Mouse (Mus musculus): ENCODE measurements around the gene Lingo1. TPM values are rescaled to one million over a fixed set of nuclear protein-coding genes. Genes with fewer than 3 reads are reported as not detected.

The Lingo1 gene
- polyA plus RNA-seq, 1 experiment from 2014 or later: 79.4 TPM

DNA sequence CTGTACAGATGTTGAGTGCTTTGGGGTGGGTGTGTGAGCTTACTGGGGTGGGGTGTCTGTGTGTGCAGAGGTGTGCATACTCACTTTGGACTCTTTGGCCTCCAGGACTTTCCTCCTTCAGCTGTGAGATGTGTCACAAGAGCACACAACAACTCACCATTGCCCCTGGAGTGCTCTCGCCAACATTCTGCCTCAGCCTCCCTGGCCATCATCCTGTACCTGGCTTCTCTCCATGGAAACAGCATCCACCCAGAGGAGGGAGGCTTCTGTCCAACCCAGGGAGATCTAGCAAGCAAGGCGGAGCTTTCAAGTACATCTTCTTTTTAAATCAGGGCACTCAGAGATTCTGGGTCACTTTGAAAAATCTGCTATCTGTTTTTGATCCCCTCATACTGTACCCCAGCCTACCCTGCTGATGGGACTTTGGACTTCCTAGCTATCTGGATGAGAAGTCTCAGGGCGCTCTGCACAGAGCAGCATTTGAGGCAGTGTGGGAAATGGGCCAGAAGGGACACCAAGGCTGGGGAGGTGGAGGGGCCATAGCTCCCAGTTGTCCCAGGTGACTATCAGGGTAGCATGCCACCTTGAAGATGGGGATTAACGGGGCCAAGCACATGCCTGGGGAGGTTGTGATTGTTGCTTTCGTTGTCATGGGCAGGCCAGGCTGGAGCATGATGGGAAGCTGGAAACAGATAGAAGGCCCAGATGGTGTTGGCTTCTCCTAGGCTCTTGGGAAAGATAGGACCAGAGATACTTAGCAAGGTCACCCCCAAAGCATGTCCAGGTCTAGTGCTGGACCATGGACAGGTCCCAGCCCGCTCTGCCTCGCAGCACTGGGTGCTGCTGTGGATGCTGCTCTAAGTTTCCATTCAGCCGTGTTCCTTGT lies 184.1 kb downstream of the Lingo1 start:
- H3K4me3 ChIP-seq (ENCODE audit: low read length): no peak overlapping the region
- H3K9me3 ChIP-seq (ENCODE audit: control insufficient read depth, low read length): no peaks in the 10 kb centered on the region
- H3K4me2 ChIP-seq (ENCODE audit: low read length): no peak overlapping the region
- H3K27ac ChIP-seq (ENCODE audit: low read depth, low read length): no peak overlapping the region
- no peaks in the 10 kb centered on the region for H3K27me3 ChIP-seq (replicated peaks; ENCODE audit: control insufficient read depth, insufficient read depth, low read length)
- peaks cover under 1% of the 10 kb centered on the region; the same call in 1 of the 2 replicates for H3K36me3 ChIP-seq (ENCODE audit: control insufficient read depth, insufficient read depth, low read length)
- ATAC-seq: no peak
- 86% methylated on average over 8 of the region's 8 CpGs for WGBS
- H3K9ac ChIP-seq (ENCODE audit: low read depth, low read length): no peak overlapping the region
- H3K4me1 ChIP-seq (ENCODE audit: control insufficient read depth, insufficient read depth, low read depth, low read length): peaks cover 25% of the 10 kb centered on the region

GRCm38 (mm10) chr9:56610955-56611354 lies 185.3 kb downstream of the Lingo1 start:
- Histone ChIP-seq H3K9ac (ENCODE audit: low read depth, low read length) (no peak overlapping the region), H3K4me2 (ENCODE audit: low read length) (no peak overlapping the region), H3K36me3 (ENCODE audit: control insufficient read depth, insufficient read depth, low read length) (no peaks in the 10 kb centered on the region), H3K27ac (ENCODE audit: low read depth, low read length) (no peak overlapping the region), H3K4me3 (ENCODE audit: low read length) (no peak overlapping the region), H3K9me3 (ENCODE audit: control insufficient read depth, low read length) (no peaks in the 10 kb centered on the region), H3K4me1 (ENCODE audit: control insufficient read depth, insufficient read depth, low read depth, low read length) (peaks cover 28% of the 10 kb centered on the region), H3K27me3 (replicated peaks; ENCODE audit: control insufficient read depth, insufficient read depth, low read length) (no peaks in the 10 kb centered on the region)
- no peak for ATAC-seq
- WGBS: 58% methylated on average over 6 of the region's 6 CpGs

- Histone ChIP-seq H3K4me1 (ENCODE audit: control insufficient read depth, insufficient read depth, low read depth, low read length) (peaks cover 30% of the 10 kb centered on the region), H3K4me3 (ENCODE audit: low read length) (no peak overlapping the region), H3K9me3 (ENCODE audit: control insufficient read depth, low read length) (no peaks in the 10 kb centered on the region), H3K4me2 (ENCODE audit: low read length) (no peak overlapping the region), H3K9ac (ENCODE audit: low read depth, low read length) (no peak overlapping the region), H3K27me3 (replicated peaks; ENCODE audit: control insufficient read depth, insufficient read depth, low read length) (no peaks in the 10 kb centered on the region), H3K27ac (ENCODE audit: low read depth, low read length) (no peak overlapping the region), H3K36me3 (ENCODE audit: control insufficient read depth, insufficient read depth, low read length) (no peaks in the 10 kb centered on the region)
- ATAC-seq: no peak
- 65% methylated on average over 5 of the region's 5 CpGs for WGBS
Measured at GRCm38 (mm10) chr9:56610466-56610865, 185.8 kb downstream of the Lingo1 start.

DNA sequence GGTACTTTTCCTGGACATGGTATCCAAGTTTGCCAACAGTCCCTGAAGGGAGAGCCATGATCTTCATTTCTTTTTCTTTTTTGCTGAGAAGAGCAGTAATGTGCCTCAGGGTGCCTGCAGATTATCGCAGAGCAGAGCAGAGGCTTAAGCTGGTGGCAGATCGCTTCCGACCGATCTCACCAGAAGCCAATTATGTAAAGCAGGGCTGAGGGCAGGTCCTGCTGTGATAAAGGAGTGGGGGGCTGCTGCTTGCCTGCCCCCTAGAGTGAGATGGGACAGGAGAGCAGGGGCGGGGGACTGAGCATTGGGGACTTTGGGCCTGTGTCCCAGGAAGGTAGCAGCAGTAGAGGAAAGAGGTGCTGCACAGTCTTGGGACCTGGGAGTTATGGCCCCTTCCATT lies 186.8 kb downstream of the Lingo1 start:
- no peak overlapping the region; the same call in 1 of the 2 replicates for H3K9ac ChIP-seq (ENCODE audit: low read depth, low read length)
- no peaks in the 10 kb centered on the region for H3K27me3 ChIP-seq (replicated peaks; ENCODE audit: control insufficient read depth, insufficient read depth, low read length)
- no peak overlapping the region for H3K4me2 ChIP-seq (ENCODE audit: low read length)
- H3K36me3 ChIP-seq (ENCODE audit: control insufficient read depth, insufficient read depth, low read length): no peaks in the 10 kb centered on the region
- WGBS: 3% methylated on average over 5 of the region's 5 CpGs
- ATAC-seq: peak; percentile 22; the same call in 1 of the 2 replicates
- H3K27ac ChIP-seq (ENCODE audit: low read depth, low read length): 0 out of 2 replicates have a peak overlapping the region, but pooled peaks have one; percentile 27
- H3K9me3 ChIP-seq (ENCODE audit: control insufficient read depth, low read length): no peaks in the 10 kb centered on the region
- peaks cover 38% of the 10 kb centered on the region for H3K4me1 ChIP-seq (ENCODE audit: control insufficient read depth, insufficient read depth, low read depth, low read length)
- no peak overlapping the region for H3K4me3 ChIP-seq (ENCODE audit: low read length)

- H3K27ac ChIP-seq (ENCODE audit: low read depth, low read length): peak overlapping the region; percentile 52; the same call in 1 of the 2 replicates
Measured at GRCm38 (mm10) chr9:56608691-56609351, 187.4 kb downstream of the Lingo1 start.

DNA sequence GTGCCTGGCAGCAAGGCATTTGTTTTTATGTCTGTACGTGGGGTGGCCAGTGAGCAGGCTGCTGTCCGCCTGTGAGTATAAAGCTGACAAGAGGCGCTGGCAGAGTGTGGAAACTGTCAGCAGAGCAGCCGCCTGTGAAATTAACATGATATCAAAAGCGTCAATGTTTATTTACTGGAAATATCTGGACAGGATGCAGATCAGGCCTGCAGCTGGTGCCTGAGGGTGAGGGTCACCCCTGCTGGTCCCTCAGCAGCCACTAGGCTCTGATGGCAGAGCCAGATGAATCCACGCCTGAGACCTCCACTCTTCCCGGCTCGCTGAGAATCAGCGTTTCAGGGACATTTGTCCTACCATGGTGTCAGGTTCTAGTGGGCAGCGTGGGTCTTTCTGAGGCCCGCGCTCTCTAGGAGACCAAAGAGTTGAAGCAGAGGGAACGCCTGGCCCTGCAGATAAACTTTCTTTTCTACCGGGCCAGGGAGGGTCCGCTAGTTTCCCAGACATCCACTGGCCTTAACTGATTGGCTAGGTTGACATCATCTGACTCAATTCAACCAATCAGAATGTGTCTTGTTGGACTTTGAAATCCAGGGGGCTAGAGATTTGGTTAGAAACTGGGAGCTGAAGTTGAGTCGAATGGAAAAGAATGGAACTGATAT lies 190.1 kb downstream of the Lingo1 start:
- Histone ChIP-seq H3K9ac (ENCODE audit: low read depth, low read length) (no peak overlapping the region), H3K9me3 (ENCODE audit: control insufficient read depth, low read length) (no peaks in the 10 kb centered on the region), H3K36me3 (ENCODE audit: control insufficient read depth, insufficient read depth, low read length) (no peaks in the 10 kb centered on the region), H3K4me3 (ENCODE audit: low read length) (no peak overlapping the region), H3K4me1 (ENCODE audit: control insufficient read depth, insufficient read depth, low read depth, low read length) (peaks cover 38% of the 10 kb centered on the region), H3K27ac (ENCODE audit: low read depth, low read length) (0 out of 2 replicates have a peak overlapping the region, but pooled peaks have one; percentile 34), H3K4me2 (ENCODE audit: low read length) (peak overlapping the region; percentile 32; the same call in 1 of the 2 replicates), H3K27me3 (replicated peaks; ENCODE audit: control insufficient read depth, insufficient read depth, low read length) (no peaks in the 10 kb centered on the region)
- 54% methylated on average over 16 of the region's 16 CpGs for WGBS
- ATAC-seq: no peak; the same call in 1 of the 2 replicates

More at GRCm38 (mm10) chr9:56608691-56609351, 187.4 kb downstream of the Lingo1 start:
- Histone ChIP-seq H3K36me3 (ENCODE audit: control insufficient read depth, insufficient read depth, low read length) (no peaks in the 10 kb centered on the region), H3K9me3 (ENCODE audit: control insufficient read depth, low read length) (no peaks in the 10 kb centered on the region), H3K4me1 (ENCODE audit: control insufficient read depth, insufficient read depth, low read depth, low read length) (peaks cover 38% of the 10 kb centered on the region), H3K27me3 (replicated peaks; ENCODE audit: control insufficient read depth, insufficient read depth, low read length) (no peaks in the 10 kb centered on the region), H3K4me2 (ENCODE audit: low read length) (no peak overlapping the region), H3K4me3 (ENCODE audit: low read length) (no peak overlapping the region), H3K9ac (ENCODE audit: low read depth, low read length) (no peak overlapping the region)
- peak; percentile 34; the same call in 1 of the 2 replicates for ATAC-seq
- 18% methylated on average over 11 of the region's 11 CpGs for WGBS

- H3K9ac ChIP-seq (ENCODE audit: low read depth, low read length): no peak overlapping the region
- 0 out of 2 replicates have a peak, but pooled peaks have one; percentile 15 for ATAC-seq
- H3K36me3 ChIP-seq (ENCODE audit: control insufficient read depth, insufficient read depth, low read length): no peaks in the 10 kb centered on the region
- H3K4me2 ChIP-seq (ENCODE audit: low read length): no peak overlapping the region
- H3K9me3 ChIP-seq (ENCODE audit: control insufficient read depth, low read length): no peaks in the 10 kb centered on the region
- no peaks in the 10 kb centered on the region for H3K27me3 ChIP-seq (replicated peaks; ENCODE audit: control insufficient read depth, insufficient read depth, low read length)
- peaks cover 35% of the 10 kb centered on the region for H3K4me1 ChIP-seq (ENCODE audit: control insufficient read depth, insufficient read depth, low read depth, low read length)
- H3K4me3 ChIP-seq (ENCODE audit: low read length): no peak overlapping the region
- peak overlapping the region; percentile 33; the same call in 1 of the 2 replicates for H3K27ac ChIP-seq (ENCODE audit: low read depth, low read length)
Measured at GRCm38 (mm10) chr9:56605443-56605806, 190.8 kb downstream of the Lingo1 start.

DNA sequence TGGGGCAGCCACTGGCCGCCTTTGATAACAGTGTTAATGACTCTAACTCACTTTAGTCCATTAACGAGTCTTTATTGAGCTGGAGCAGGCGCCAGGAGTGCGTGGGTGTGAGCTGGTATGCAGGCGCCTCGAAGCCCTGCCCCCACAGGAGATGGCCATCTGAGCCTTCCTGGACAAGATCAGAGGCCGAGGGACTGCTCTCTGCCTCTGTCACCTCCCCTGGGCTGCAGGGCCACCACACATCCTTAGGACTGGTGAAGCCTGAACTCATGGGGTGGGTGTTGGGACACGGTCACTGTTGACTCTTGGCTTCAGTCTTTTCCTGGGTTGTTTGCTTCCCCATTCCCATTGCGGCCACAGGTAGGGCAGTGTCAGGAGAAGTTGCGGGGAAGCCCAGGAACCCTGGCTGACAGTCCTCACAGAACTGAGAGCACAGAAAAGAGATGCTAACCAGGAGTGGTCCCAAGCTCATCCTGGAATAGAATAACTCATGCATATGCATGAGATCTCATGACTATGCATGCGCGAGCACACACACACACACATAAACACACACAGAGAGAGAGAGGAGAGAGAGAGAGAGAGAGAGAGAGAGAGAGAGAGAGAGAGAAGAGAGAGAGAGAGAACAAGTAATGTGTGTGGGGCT lies 191.3 kb downstream of the Lingo1 start:
- Histone ChIP-seq H3K4me3 (ENCODE audit: low read length) (no peak overlapping the region), H3K27me3 (replicated peaks; ENCODE audit: control insufficient read depth, insufficient read depth, low read length) (no peaks in the 10 kb centered on the region), H3K4me2 (ENCODE audit: low read length) (no peak overlapping the region), H3K9ac (ENCODE audit: low read depth, low read length) (no peak overlapping the region), H3K36me3 (ENCODE audit: control insufficient read depth, insufficient read depth, low read length) (no peaks in the 10 kb centered on the region), H3K27ac (ENCODE audit: low read depth, low read length) (no peak overlapping the region; the same call in 1 of the 2 replicates), H3K4me1 (ENCODE audit: control insufficient read depth, insufficient read depth, low read depth, low read length) (peaks cover 34% of the 10 kb centered on the region), H3K9me3 (ENCODE audit: control insufficient read depth, low read length) (no peaks in the 10 kb centered on the region)
- peak; percentile 54; the same call in 1 of the 2 replicates for ATAC-seq
- WGBS: 24% methylated on average over 12 of the region's 12 CpGs
